Mouse (Mus musculus) liver, postnatal 0 days (tissue): ENCODE measurements around the gene Tbxas1. TPM values are rescaled to one million over a fixed set of nuclear protein-coding genes. Genes with fewer than 3 reads are reported as not detected.

Experiments used
- ATAC-seq: fragments of 200-750 bp; cut with Nextera tagmentation; 2 replicates; pipeline ENCODE4 v1.8.0; 2017; ENCODE audit warnings: mild to moderate bottlenecking, moderate library complexity
- DNase-seq: peaks from one replicate; pipeline ENCODE4 v3.0.0-alpha.2; 2016
- H3K27ac ChIP-seq: fragments of 300-500 bp; sonication (generic); 2 replicates; pipeline ENCODE4 v1.5.1; 2014; ENCODE audit warnings: antibody characterized with exemption, moderate library complexity, mild to moderate bottlenecking, low read depth
- H3K27me3 ChIP-seq: fragments of 300-500 bp; sonication (generic); 2 replicates; pipeline ENCODE4 v1.6.1; 2014; ENCODE audit warnings: low read length, control low read depth, mixed read lengths; ENCODE audit not compliant: insufficient read depth
- H3K36me3 ChIP-seq: fragments of 300-500 bp; sonication (generic); replicated peaks from 2 replicates; pipeline ENCODE4 v1.6.1; 2014; ENCODE audit warnings: mild to moderate bottlenecking, control low read depth, low read length, moderate library complexity, mixed read lengths; ENCODE audit not compliant: insufficient read depth
- H3K4me1 ChIP-seq: fragments of 300-500 bp; sonication (generic); 2 replicates; pipeline ENCODE4 v1.6.1; 2014; ENCODE audit warnings: antibody characterized with exemption, mild to moderate bottlenecking, control low read depth; ENCODE audit not compliant: insufficient read depth
- H3K4me2 ChIP-seq: fragments of 300-500 bp; sonication (generic); 2 replicates; pipeline ENCODE4 v1.6.1; 2014; ENCODE audit warnings: low read depth, mild to moderate bottlenecking, low read length, moderate library complexity, mixed read lengths
- H3K4me3 ChIP-seq: fragments of 300-500 bp; sonication (generic); 2 replicates; pipeline ENCODE4 v1.5.1; 2014; ENCODE audit warnings: low read depth, low read length
- H3K9ac ChIP-seq: fragments of 300-500 bp; sonication (generic); replicated peaks from 2 replicates; pipeline ENCODE4 v1.6.1; 2014; ENCODE audit warnings: mild to moderate bottlenecking, moderate library complexity
- H3K9me3 ChIP-seq: fragments of 300-500 bp; sonication (generic); 2 replicates; pipeline ENCODE4 v1.6.1; 2016; ENCODE audit warnings: mild to moderate bottlenecking, control low read depth, low read length, mixed read lengths
- CTCF ChIP-seq: sonication (generic); IDR thresholded peaks from 2 replicates; pipeline ENCODE4 v1.5.1; 2016; ENCODE audit warnings: antibody characterized with exemption, low read depth
- EP300 ChIP-seq: IDR thresholded peaks from 2 replicates; pipeline ENCODE4 v1.6.1; 2016; ENCODE audit warnings: antibody characterized with exemption, low read depth, mild to moderate bottlenecking
- WGBS: fragments of 180-500 bp; shearing (Covaris S2); extraction: QIAGEN DNeasy Blood & Tissue Kit; methylation state at CpG from one replicate; pipeline ENCODE4 v1.1.7; 2014; ENCODE audit not compliant: insufficient replicate concordance; 5-methylcytosine and 5-hydroxymethylcytosine counted together
- polyA plus RNA-seq: library from polyadenylated mRNA; unstranded; fragments of >200 nt; fragmentation: Nextera tagmentation; extraction: Ambion mirVana; gene quantifications from 2 replicates; pipeline ENCODE4 v1.2.1, GENCODE M21; 2015

Tbxas1 gene
- polyA plus RNA-seq, 1 experiment from 2014 or later: 10.3 TPM

DNA sequence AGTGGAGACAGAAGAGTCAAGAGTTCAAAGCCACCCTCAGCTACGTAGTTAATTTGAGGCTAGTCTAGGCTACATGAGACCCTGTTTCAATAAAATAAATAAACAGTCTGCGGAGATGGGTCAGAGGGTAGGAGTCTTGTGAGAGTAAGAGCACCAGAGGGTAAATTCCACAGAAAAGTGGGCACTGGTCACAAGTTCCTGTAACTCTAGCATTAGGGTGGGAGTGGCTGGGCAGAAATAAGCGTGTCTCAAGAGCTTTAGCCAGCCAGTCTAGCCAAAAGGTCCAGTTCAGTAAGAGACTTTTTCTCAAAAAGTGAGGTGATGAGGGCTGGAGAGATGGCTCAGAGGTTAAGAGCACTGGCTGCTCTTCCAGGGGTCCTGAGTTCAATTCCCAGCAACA is 18.4 kb downstream of the Tbxas1 start:
- H3K9me3 ChIP-seq: no peaks in the 10 kb centered on the region
- H3K4me2 ChIP-seq: no peak overlapping the region
- H3K36me3 ChIP-seq: no peaks in the 10 kb centered on the region
- H3K4me3 ChIP-seq: no peak overlapping the region
- TF ChIP-seq CTCF (no peak), EP300 (no peak)
- WGBS: 87% methylated on average over 3 of the region's 3 CpGs
- peaks cover 21% of the 10 kb centered on the region for H3K4me1 ChIP-seq
- DNase-seq (no peak), ATAC-seq (no peak)
- H3K9ac ChIP-seq: no peak overlapping the region
- H3K27me3 ChIP-seq: no peaks in the 10 kb centered on the region
- no peak overlapping the region for H3K27ac ChIP-seq

DNA sequence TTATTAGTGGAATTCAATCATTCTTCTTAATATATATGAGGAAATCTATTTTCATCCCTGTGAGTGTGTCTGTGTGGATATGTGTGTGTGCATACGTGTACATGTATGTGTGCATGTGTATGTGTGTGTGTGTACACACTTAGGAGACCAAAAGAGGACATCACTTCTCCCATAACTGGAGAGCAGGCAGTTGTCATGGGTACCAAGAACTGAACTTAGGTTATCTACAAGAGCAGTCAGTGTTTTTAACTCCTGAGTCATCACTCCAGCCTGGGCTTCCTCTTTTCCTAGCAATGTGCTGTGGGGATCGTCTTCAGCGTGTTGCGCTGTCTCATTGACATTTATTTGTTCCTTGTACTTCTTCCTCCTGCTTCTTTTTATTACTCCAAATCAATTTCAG is 24.9 kb downstream of the Tbxas1 start:
- DNase-seq: no peak
- 0 out of 2 replicates have a peak overlapping the region, but pooled peaks have one; percentile 9 for H3K4me3 ChIP-seq
- peak overlapping the region; percentile 64 for H3K4me2 ChIP-seq

DNA sequence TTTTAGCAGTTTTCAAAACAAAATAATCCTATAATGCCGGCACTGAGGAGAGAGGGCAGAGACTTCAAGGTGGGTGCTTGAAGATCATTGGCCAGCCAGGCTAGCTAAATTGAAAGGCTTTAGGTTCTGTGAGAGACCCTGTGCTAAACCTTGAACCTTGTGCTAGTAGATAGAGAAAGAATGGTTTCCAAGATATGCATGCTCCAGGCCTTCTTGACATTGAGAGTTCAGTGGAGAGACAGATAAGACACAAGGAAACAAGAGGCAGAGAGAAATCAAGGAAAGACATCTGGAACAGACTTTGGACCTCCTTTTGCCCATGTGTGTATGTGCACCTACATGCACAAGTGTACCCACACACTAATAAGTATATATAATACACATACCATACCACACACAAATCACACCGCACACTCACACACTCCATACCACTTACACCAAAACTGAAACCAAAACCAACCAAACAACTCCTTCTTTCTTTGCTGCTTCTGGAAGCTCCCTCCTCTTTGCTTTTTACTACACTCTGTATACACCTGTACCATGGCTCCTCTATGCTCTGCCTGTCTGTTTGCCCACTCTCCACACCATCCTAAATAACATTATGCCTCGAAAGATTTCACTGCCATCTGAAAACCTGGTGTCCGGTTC is 25.4 kb downstream of the Tbxas1 start:
- Histone ChIP-seq H3K4me3 (peak overlapping the region; percentile 9; the same call in 1 of the 2 replicates), H3K4me1 (peaks cover 37% of the 10 kb centered on the region), H3K9me3 (no peaks in the 10 kb centered on the region), H3K27me3 (no peaks in the 10 kb centered on the region), H3K4me2 (peak overlapping the region; percentile 64), H3K9ac (peak overlapping the region; percentile 39; the same call in 1 of the 2 replicates), H3K27ac (peak overlapping the region; percentile 93), H3K36me3 (no peaks in the 10 kb centered on the region)
- peak; percentile 88 for ATAC-seq
- TF ChIP-seq CTCF (no peak), EP300 (peak; percentile 97)
- no peak for DNase-seq
- 62% methylated on average over 4 of the region's 4 CpGs for WGBS

More for the DNA sequence above, 24.9 kb downstream of the Tbxas1 start:
- Histone ChIP-seq H3K27ac (peak overlapping the region; percentile 93), H3K27me3 (no peaks in the 10 kb centered on the region), H3K36me3 (no peaks in the 10 kb centered on the region), H3K4me1 (peaks cover 40% of the 10 kb centered on the region), H3K9me3 (no peaks in the 10 kb centered on the region), H3K9ac (no peak overlapping the region)
- ATAC-seq: peak; percentile 92
- WGBS: 28% methylated on average over 4 of the region's 4 CpGs
- TF ChIP-seq CTCF: no peak
- no peak for TF ChIP-seq EP300

- H3K9ac ChIP-seq: peak overlapping the region; percentile 39; the same call in 1 of the 2 replicates
- ATAC-seq: no peak
- H3K4me1 ChIP-seq: peaks cover 37% of the 10 kb centered on the region
These were observed 25.9 kb downstream of the Tbxas1 start for GRCm38 (mm10) chr6:38901152-38901551.

GRCm38 (mm10) chr6:38901636-38902035 is 26.4 kb downstream of the Tbxas1 start:
- Histone ChIP-seq H3K4me2 (peak overlapping the region; percentile 64; the same call in 1 of the 2 replicates), H3K9me3 (no peaks in the 10 kb centered on the region), H3K4me3 (no peak overlapping the region), H3K27ac (peak overlapping the region; percentile 93), H3K27me3 (no peaks in the 10 kb centered on the region), H3K4me1 (peaks cover 37% of the 10 kb centered on the region), H3K36me3 (no peaks in the 10 kb centered on the region), H3K9ac (no peak overlapping the region)
- ATAC-seq (no peak), DNase-seq (no peak)
- TF ChIP-seq EP300: no peak
- 28% methylated on average over 3 of the region's 3 CpGs for WGBS

More at GRCm38 (mm10) chr6:38901152-38901551, 25.9 kb downstream of the Tbxas1 start:
- peak overlapping the region; percentile 64 for H3K4me2 ChIP-seq
- peak overlapping the region; percentile 9; the same call in 1 of the 2 replicates for H3K4me3 ChIP-seq
- DNase-seq: no peak
- no peaks in the 10 kb centered on the region for H3K27me3 ChIP-seq
- TF ChIP-seq EP300 (no peak), CTCF (no peak)
- 53% methylated on average over 4 of the region's 4 CpGs for WGBS
- no peaks in the 10 kb centered on the region for H3K36me3 ChIP-seq
- no peaks in the 10 kb centered on the region for H3K9me3 ChIP-seq
- H3K27ac ChIP-seq: peak overlapping the region; percentile 93

- Histone ChIP-seq H3K27ac (no peak overlapping the region), H3K4me3 (no peak overlapping the region), H3K36me3 (no peaks in the 10 kb centered on the region), H3K9me3 (no peaks in the 10 kb centered on the region), H3K9ac (no peak overlapping the region), H3K27me3 (no peaks in the 10 kb centered on the region), H3K4me1 (peaks cover 37% of the 10 kb centered on the region), H3K4me2 (0 out of 2 replicates have a peak overlapping the region, but pooled peaks have one; percentile 2)
- TF ChIP-seq EP300: no peak
- TF ChIP-seq CTCF: no peak
- DNase-seq (no peak), ATAC-seq (no peak)
- WGBS: 85% methylated on average over 10 of the region's 10 CpGs
These were observed 27.7 kb downstream of the Tbxas1 start for GRCm38 (mm10) chr6:38902820-38903439.
